Mouse (Mus musculus) forebrain, embryonic 13.5 days (tissue): ENCODE measurements around the gene Susd5. TPM values are rescaled to one million over a fixed set of nuclear protein-coding genes. Genes with fewer than 3 reads are reported as not detected.
"Not testable (repeated sequence)": the region's sequence is repeated elsewhere in the genome, so short reads cannot be mapped to it uniquely, and the experiment has no call there.

Source experiments
- ATAC-seq: fragments of 200-750 bp; cut with Nextera tagmentation; 2 replicates; pipeline ENCODE4 v1.8.0; 2017
- H3K27ac ChIP-seq: fragments of 300-500 bp; sonication (generic); 2 replicates; pipeline ENCODE4 v1.5.1; 2015; ENCODE audit warnings: inconsistent platforms, mild to moderate bottlenecking, moderate library complexity
- H3K27me3 ChIP-seq: fragments of 300-500 bp; sonication (generic); 2 replicates; pipeline ENCODE4 v1.6.1; 2015; ENCODE audit warnings: mild to moderate bottlenecking, inconsistent platforms
- H3K36me3 ChIP-seq: fragments of 300-500 bp; sonication (generic); 2 replicates; pipeline ENCODE4 v1.6.1; 2015; ENCODE audit warnings: mild to moderate bottlenecking, inconsistent platforms; ENCODE audit not compliant: poor library complexity, severe bottlenecking
- H3K4me1 ChIP-seq: fragments of 300-500 bp; sonication (generic); 2 replicates; pipeline ENCODE4 v1.6.1; 2015; ENCODE audit warnings: inconsistent platforms
- H3K4me2 ChIP-seq: fragments of 300-500 bp; sonication (generic); 2 replicates; pipeline ENCODE4 v1.6.1; 2015; ENCODE audit warnings: inconsistent platforms, mild to moderate bottlenecking, moderate library complexity
- H3K4me3 ChIP-seq: fragments of 300-500 bp; sonication (generic); 2 replicates; pipeline ENCODE4 v1.5.1; 2015; ENCODE audit warnings: mild to moderate bottlenecking, inconsistent platforms
- H3K9ac ChIP-seq: fragments of 300-500 bp; sonication (generic); 2 replicates; pipeline ENCODE4 v1.6.1; 2015; ENCODE audit warnings: mild to moderate bottlenecking, inconsistent platforms
- H3K9me3 ChIP-seq: fragments of 300-500 bp; sonication (generic); replicated peaks from 2 replicates; pipeline ENCODE4 v1.6.1; 2016; ENCODE audit warnings: inconsistent platforms
- WGBS: fragments of 180-500 bp; shearing (Covaris S2); methylation state at CpG from one replicate; pipeline ENCODE4 v1.1.7; 2015; 5-methylcytosine and 5-hydroxymethylcytosine counted together
- polyA plus RNA-seq: library from polyadenylated mRNA; unstranded; fragments of >200 nt; fragmentation: Nextera tagmentation; extraction: Ambion mirVana; gene quantifications from 2 replicates; pipeline ENCODE4 v1.2.1, GENCODE M21; 2015

The Susd5 gene
- polyA plus RNA-seq, 1 experiment from 2014 or later: not detected

- Histone ChIP-seq H3K27ac (no peak overlapping the region), H3K27me3 (no peaks in the 10 kb centered on the region), H3K9me3 (no peaks in the 10 kb centered on the region), H3K9ac (no peak overlapping the region), H3K4me1 (no peaks in the 10 kb centered on the region), H3K4me3 (no peak overlapping the region), H3K36me3 (no peaks in the 10 kb centered on the region), H3K4me2 (no peak overlapping the region)
- 93% methylated on average over 3 of the region's 3 CpGs for WGBS
- ATAC-seq: no peak
Measured at GRCm38 (mm10) chr9:114086422-114086821, 29.5 kb downstream of the Susd5 start.

- WGBS: 75% methylated on average over 11 of the region's 11 CpGs
Measured at GRCm38 (mm10) chr9:114087106-114087815, 30.3 kb downstream of the Susd5 start.

GRCm38 (mm10) chr9:114088885-114089284 is 31.9 kb downstream of the Susd5 start:
- H3K9ac ChIP-seq, H3K27me3 ChIP-seq, H3K27ac ChIP-seq, H3K9me3 ChIP-seq, H3K36me3 ChIP-seq, H3K4me1 ChIP-seq, H3K4me3 ChIP-seq, ATAC-seq, H3K4me2 ChIP-seq: not testable (repeated sequence)
- 89% methylated on average over 6 of the region's 6 CpGs for WGBS

More at GRCm38 (mm10) chr9:114087106-114087815, 30.3 kb downstream of the Susd5 start:
- Histone ChIP-seq H3K4me3 (no peak overlapping the region), H3K9me3 (no peaks in the 10 kb centered on the region), H3K9ac (no peak overlapping the region), H3K4me1 (no peaks in the 10 kb centered on the region), H3K36me3 (no peaks in the 10 kb centered on the region), H3K27me3 (no peaks in the 10 kb centered on the region), H3K27ac (no peak overlapping the region), H3K4me2 (no peak overlapping the region)
- no peak for ATAC-seq

GRCm38 (mm10) chr9:114092188-114092587 is 35.2 kb downstream of the Susd5 start:
- 13% methylated on average over 9 of the region's 9 CpGs for WGBS
- not testable (repeated sequence) for H3K27ac ChIP-seq, H3K27me3 ChIP-seq, H3K4me2 ChIP-seq, H3K9ac ChIP-seq, H3K4me1 ChIP-seq, H3K4me3 ChIP-seq, H3K9me3 ChIP-seq, H3K36me3 ChIP-seq
- ATAC-seq: peak; percentile 57; the same call in 1 of the 2 replicates

- no peak overlapping the region for H3K27ac ChIP-seq
- no peak for ATAC-seq
- H3K4me3 ChIP-seq: no peak overlapping the region
- no peaks in the 10 kb centered on the region for H3K4me1 ChIP-seq
- H3K4me2 ChIP-seq: no peak overlapping the region
- WGBS: 83% methylated on average over 2 of the region's 2 CpGs
- no peaks in the 10 kb centered on the region for H3K36me3 ChIP-seq
- no peak overlapping the region for H3K9ac ChIP-seq
- no peaks in the 10 kb centered on the region for H3K27me3 ChIP-seq
- no peaks in the 10 kb centered on the region for H3K9me3 ChIP-seq
Measured at GRCm38 (mm10) chr9:114094854-114095253, 37.9 kb downstream of the Susd5 start.

GRCm38 (mm10) chr9:114098716-114099302 is 41.9 kb downstream of the Susd5 start:
- no peak overlapping the region for H3K4me2 ChIP-seq
- H3K9me3 ChIP-seq: no peaks in the 10 kb centered on the region
- no peaks in the 10 kb centered on the region for H3K4me1 ChIP-seq
- 84% methylated on average over 9 of the region's 9 CpGs for WGBS
- no peak overlapping the region for H3K4me3 ChIP-seq
- no peak overlapping the region for H3K27ac ChIP-seq
- no peak overlapping the region for H3K9ac ChIP-seq
- no peak for ATAC-seq
- no peaks in the 10 kb centered on the region for H3K27me3 ChIP-seq
- no peaks in the 10 kb centered on the region for H3K36me3 ChIP-seq

- Histone ChIP-seq H3K4me2 (no peak overlapping the region), H3K27me3 (no peaks in the 10 kb centered on the region), H3K36me3 (no peaks in the 10 kb centered on the region), H3K4me1 (no peaks in the 10 kb centered on the region), H3K4me3 (no peak overlapping the region), H3K9me3 (no peaks in the 10 kb centered on the region), H3K9ac (no peak overlapping the region), H3K27ac (no peak overlapping the region)
- ATAC-seq: peak; percentile 48; the same call in 1 of the 2 replicates
- 67% methylated on average over 2 of the region's 2 CpGs for WGBS
Measured at GRCm38 (mm10) chr9:114110268-114110667, 53.3 kb downstream of the Susd5 start.

GRCm38 (mm10) chr9:114111161-114111560 is 54.2 kb downstream of the Susd5 start:
- Histone ChIP-seq H3K4me3 (no peak overlapping the region), H3K27ac (no peak overlapping the region), H3K27me3 (no peaks in the 10 kb centered on the region), H3K9me3 (no peaks in the 10 kb centered on the region), H3K9ac (no peak overlapping the region), H3K4me1 (no peaks in the 10 kb centered on the region), H3K36me3 (no peaks in the 10 kb centered on the region), H3K4me2 (no peak overlapping the region)
- ATAC-seq: no peak
- WGBS: 81% methylated on average over 8 of the region's 8 CpGs

GRCm38 (mm10) chr9:114112226-114112625 is 55.3 kb downstream of the Susd5 start:
- 81% methylated on average over 6 of the region's 6 CpGs for WGBS
- Histone ChIP-seq H3K9me3 (no peaks in the 10 kb centered on the region), H3K36me3 (no peaks in the 10 kb centered on the region), H3K27ac (no peak overlapping the region), H3K27me3 (no peaks in the 10 kb centered on the region), H3K4me2 (no peak overlapping the region), H3K4me1 (no peaks in the 10 kb centered on the region), H3K4me3 (no peak overlapping the region), H3K9ac (no peak overlapping the region)
- ATAC-seq: no peak

- 88% methylated on average over 18 of the region's 18 CpGs for WGBS
- Histone ChIP-seq H3K4me1 (no peaks in the 10 kb centered on the region), H3K36me3 (no peaks in the 10 kb centered on the region), H3K4me2 (no peak overlapping the region), H3K27me3 (no peaks in the 10 kb centered on the region), H3K27ac (no peak overlapping the region), H3K9me3 (no peaks in the 10 kb centered on the region), H3K9ac (no peak overlapping the region), H3K4me3 (no peak overlapping the region)
- no peak for ATAC-seq
Measured at GRCm38 (mm10) chr9:114113911-114114623, 57.1 kb downstream of the Susd5 start.

GRCm38 (mm10) chr9:114116672-114117071 is 59.7 kb downstream of the Susd5 start:
- WGBS: 22% methylated on average over 5 of the region's 5 CpGs
- H3K27me3 ChIP-seq, H3K9me3 ChIP-seq, H3K4me3 ChIP-seq, H3K4me2 ChIP-seq, H3K4me1 ChIP-seq, H3K27ac ChIP-seq, H3K36me3 ChIP-seq, H3K9ac ChIP-seq: not testable (repeated sequence)
- ATAC-seq: peak; percentile 48; the same call in 1 of the 2 replicates

GRCm38 (mm10) chr9:114122862-114123261 is 65.9 kb downstream of the Susd5 start:
- not testable (repeated sequence) for H3K9ac ChIP-seq, H3K36me3 ChIP-seq, H3K4me1 ChIP-seq, ATAC-seq, H3K27ac ChIP-seq, H3K4me3 ChIP-seq, H3K9me3 ChIP-seq, H3K4me2 ChIP-seq, H3K27me3 ChIP-seq
